Mouse (Mus musculus): ENCODE data around the gene Snapc4. TPM values are rescaled to one million over a fixed set of nuclear protein-coding genes. Genes with fewer than 3 reads are reported as not detected.

The Snapc4 gene
- polyA plus RNA-seq, 1 experiment from 2014 or later, result 27.8 TPM

DNA sequence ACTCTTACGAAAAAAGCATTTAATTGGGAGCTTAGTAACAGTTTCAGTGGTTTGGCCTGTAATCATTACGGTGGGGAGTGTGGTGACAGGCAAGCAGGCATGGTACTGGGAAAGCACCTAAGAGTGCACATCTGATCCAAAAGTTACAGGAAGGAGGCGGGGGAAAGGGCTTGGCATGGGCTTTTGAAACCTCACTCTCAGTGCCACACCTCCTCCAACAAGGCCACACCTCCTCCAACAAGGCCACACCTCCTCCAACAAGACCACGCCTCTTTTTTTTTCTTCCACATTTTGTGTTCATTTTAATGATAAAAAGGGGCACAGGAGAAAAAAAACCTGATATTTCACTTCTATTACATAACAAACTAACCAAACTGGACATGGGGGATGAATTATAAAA is 52.6 kb downstream of the Snapc4 start:
- 91% methylated on average over 4 of the region's 4 CpGs for WGBS
- no peaks in the 10 kb centered on the region for H3K9me3 ChIP-seq
- peaks cover 8% of the 10 kb centered on the region; the same call in 1 of the 2 replicates for H3K4me1 ChIP-seq (replicated peaks)
- no peak overlapping the region for H3K9ac ChIP-seq
- H3K4me2 ChIP-seq, result no peak overlapping the region
- H3K36me3 ChIP-seq, result peaks cover 91% of the 10 kb centered on the region
- ATAC-seq (ENCODE audit: low FRiP score), result no peak
- no peaks in the 10 kb centered on the region for H3K27me3 ChIP-seq
- no peak overlapping the region for H3K4me3 ChIP-seq
- no peak overlapping the region for H3K27ac ChIP-seq

- H3K9ac ChIP-seq, result no peak overlapping the region
- H3K36me3 ChIP-seq, result peaks cover 76% of the 10 kb centered on the region
- WGBS, result 72% methylated on average over 15 of the region's 15 CpGs
- H3K4me1 ChIP-seq (replicated peaks), result peaks cover 28% of the 10 kb centered on the region
- no peak overlapping the region for H3K4me2 ChIP-seq
- no peaks in the 10 kb centered on the region for H3K9me3 ChIP-seq
- H3K27ac ChIP-seq, result no peak overlapping the region
- H3K27me3 ChIP-seq, result no peaks in the 10 kb centered on the region
- no peak overlapping the region for H3K4me3 ChIP-seq
- peak; percentile 65; the same call in 1 of the 2 replicates for ATAC-seq (ENCODE audit: low FRiP score)
Observed at GRCm38 (mm10) chr2:26325386-26326181, 54.9 kb downstream of the Snapc4 start.

- Histone ChIP-seq H3K27ac (no peak overlapping the region), H3K9me3 (no peaks in the 10 kb centered on the region), H3K36me3 (peaks cover 73% of the 10 kb centered on the region), H3K4me1 (replicated peaks) (peaks cover 34% of the 10 kb centered on the region), H3K4me2 (no peak overlapping the region), H3K27me3 (no peaks in the 10 kb centered on the region), H3K4me3 (no peak overlapping the region), H3K9ac (no peak overlapping the region)
- 86% methylated on average over 2 of the region's 2 CpGs for WGBS
- ATAC-seq (ENCODE audit: low FRiP score), result no peak
Observed at GRCm38 (mm10) chr2:26324917-26325316, 55.5 kb downstream of the Snapc4 start.

GRCm38 (mm10) chr2:26323589-26324325 is 56.7 kb downstream of the Snapc4 start:
- no peaks in the 10 kb centered on the region for H3K9me3 ChIP-seq
- H3K27ac ChIP-seq, result no peak overlapping the region
- ATAC-seq (ENCODE audit: low FRiP score), result no peak
- peaks cover 62% of the 10 kb centered on the region for H3K36me3 ChIP-seq
- no peak overlapping the region for H3K4me3 ChIP-seq
- 0 out of 2 replicates have a peak overlapping the region, but pooled peaks have one; percentile 8 for H3K9ac ChIP-seq
- H3K27me3 ChIP-seq, result no peaks in the 10 kb centered on the region
- WGBS, result 95% methylated on average over 13 of the region's 13 CpGs
- peaks cover 38% of the 10 kb centered on the region for H3K4me1 ChIP-seq (replicated peaks)
- no peak overlapping the region for H3K4me2 ChIP-seq

- Histone ChIP-seq H3K36me3 (peaks cover 43% of the 10 kb centered on the region), H3K9me3 (no peaks in the 10 kb centered on the region), H3K27me3 (no peaks in the 10 kb centered on the region), H3K9ac (peak overlapping the region; percentile 55), H3K27ac (no peak overlapping the region), H3K4me1 (replicated peaks) (peaks cover 66% of the 10 kb centered on the region), H3K4me3 (no peak overlapping the region), H3K4me2 (no peak overlapping the region)
- ATAC-seq (ENCODE audit: low FRiP score), result no peak
- 81% methylated on average over 14 of the region's 14 CpGs for WGBS
Observed at GRCm38 (mm10) chr2:26320245-26321185, 59.9 kb downstream of the Snapc4 start.

GRCm38 (mm10) chr2:26319519-26320244 is 60.8 kb downstream of the Snapc4 start:
- ATAC-seq (ENCODE audit: low FRiP score), result no peak
- H3K4me1 ChIP-seq (replicated peaks), result peaks cover 72% of the 10 kb centered on the region

GRCm38 (mm10) chr2:26319109-26319508 is 61.3 kb downstream of the Snapc4 start:
- H3K4me3 ChIP-seq, result no peak overlapping the region
- no peak for ATAC-seq (ENCODE audit: low FRiP score)
- H3K9ac ChIP-seq, result peak overlapping the region; percentile 55; the same call in 1 of the 2 replicates
- no peaks in the 10 kb centered on the region for H3K27me3 ChIP-seq
- 92% methylated on average over 9 of the region's 9 CpGs for WGBS
- no peaks in the 10 kb centered on the region for H3K9me3 ChIP-seq
- peak overlapping the region; percentile 99; the same call in 1 of the 2 replicates for H3K4me2 ChIP-seq
- no peak overlapping the region for H3K27ac ChIP-seq
- H3K4me1 ChIP-seq (replicated peaks), result peaks cover 78% of the 10 kb centered on the region
- peaks cover 29% of the 10 kb centered on the region for H3K36me3 ChIP-seq

More at GRCm38 (mm10) chr2:26319519-26320244, 60.8 kb downstream of the Snapc4 start:
- peaks cover 34% of the 10 kb centered on the region for H3K36me3 ChIP-seq
- no peak overlapping the region for H3K4me3 ChIP-seq
- H3K9ac ChIP-seq, result peak overlapping the region; percentile 55
- no peaks in the 10 kb centered on the region for H3K9me3 ChIP-seq
- no peak overlapping the region for H3K4me2 ChIP-seq
- H3K27ac ChIP-seq, result no peak overlapping the region
- H3K27me3 ChIP-seq, result no peaks in the 10 kb centered on the region
- 93% methylated on average over 13 of the region's 13 CpGs for WGBS

- no peak for ATAC-seq (ENCODE audit: low FRiP score)
- Histone ChIP-seq H3K4me1 (replicated peaks) (peaks cover 80% of the 10 kb centered on the region), H3K4me2 (peak overlapping the region; percentile 99), H3K36me3 (peaks cover 19% of the 10 kb centered on the region), H3K9ac (peak overlapping the region; percentile 96), H3K9me3 (no peaks in the 10 kb centered on the region), H3K27me3 (no peaks in the 10 kb centered on the region), H3K27ac (no peak overlapping the region), H3K4me3 (peak overlapping the region; percentile 78)
- 84% methylated on average over 3 of the region's 3 CpGs for WGBS
Observed at GRCm38 (mm10) chr2:26317991-26318672, 62.3 kb downstream of the Snapc4 start.

DNA sequence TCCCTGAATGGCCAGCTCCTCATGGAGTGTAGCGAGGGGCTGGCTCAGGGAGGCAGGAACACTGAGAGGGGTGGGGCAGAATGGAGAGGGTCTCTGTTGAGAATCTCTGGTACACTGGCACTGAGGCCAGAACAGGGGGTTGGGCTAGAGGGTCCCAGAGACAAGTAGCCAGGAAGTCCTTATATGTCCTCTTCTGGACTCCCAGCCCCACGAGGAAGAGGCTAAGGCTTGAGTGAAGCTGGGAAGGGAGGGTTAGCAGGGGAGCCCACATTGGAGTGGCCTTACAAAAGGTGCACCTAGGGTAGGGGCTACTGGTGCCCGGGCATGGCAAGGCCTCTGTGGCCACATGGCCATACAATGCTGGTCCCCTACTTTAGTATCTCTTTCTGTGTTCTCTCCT is 63.1 kb downstream of the Snapc4 start:
- H3K27ac ChIP-seq, result peak overlapping the region; percentile 98; the same call in 1 of the 2 replicates
- peak overlapping the region; percentile 99 for H3K4me2 ChIP-seq
- H3K4me1 ChIP-seq (replicated peaks), result peaks cover 78% of the 10 kb centered on the region
- H3K4me3 ChIP-seq, result peak overlapping the region; percentile 78
- peaks cover 11% of the 10 kb centered on the region for H3K36me3 ChIP-seq
- H3K9ac ChIP-seq, result peak overlapping the region; percentile 96
- H3K27me3 ChIP-seq, result no peaks in the 10 kb centered on the region
- WGBS, result 73% methylated on average over 3 of the region's 3 CpGs
- ATAC-seq (ENCODE audit: low FRiP score), result no peak
- H3K9me3 ChIP-seq, result no peaks in the 10 kb centered on the region

GRCm38 (mm10) chr2:26316576-26317246 is 63.7 kb downstream of the Snapc4 start:
- Histone ChIP-seq H3K4me2 (peak overlapping the region; percentile 99), H3K4me1 (replicated peaks) (peaks cover 72% of the 10 kb centered on the region), H3K4me3 (peak overlapping the region; percentile 78), H3K9me3 (no peaks in the 10 kb centered on the region), H3K27me3 (no peaks in the 10 kb centered on the region), H3K9ac (peak overlapping the region; percentile 96), H3K36me3 (peaks cover 8% of the 10 kb centered on the region; the same call in 1 of the 2 replicates), H3K27ac (peak overlapping the region; percentile 98)
- no peak for ATAC-seq (ENCODE audit: low FRiP score)
- 52% methylated on average over 9 of the region's 9 CpGs for WGBS

Measured in hindbrain, embryonic 13.5 days (tissue).